Mouse (Mus musculus): ENCODE data around the gene Appl2.

The Appl2 gene

DNA sequence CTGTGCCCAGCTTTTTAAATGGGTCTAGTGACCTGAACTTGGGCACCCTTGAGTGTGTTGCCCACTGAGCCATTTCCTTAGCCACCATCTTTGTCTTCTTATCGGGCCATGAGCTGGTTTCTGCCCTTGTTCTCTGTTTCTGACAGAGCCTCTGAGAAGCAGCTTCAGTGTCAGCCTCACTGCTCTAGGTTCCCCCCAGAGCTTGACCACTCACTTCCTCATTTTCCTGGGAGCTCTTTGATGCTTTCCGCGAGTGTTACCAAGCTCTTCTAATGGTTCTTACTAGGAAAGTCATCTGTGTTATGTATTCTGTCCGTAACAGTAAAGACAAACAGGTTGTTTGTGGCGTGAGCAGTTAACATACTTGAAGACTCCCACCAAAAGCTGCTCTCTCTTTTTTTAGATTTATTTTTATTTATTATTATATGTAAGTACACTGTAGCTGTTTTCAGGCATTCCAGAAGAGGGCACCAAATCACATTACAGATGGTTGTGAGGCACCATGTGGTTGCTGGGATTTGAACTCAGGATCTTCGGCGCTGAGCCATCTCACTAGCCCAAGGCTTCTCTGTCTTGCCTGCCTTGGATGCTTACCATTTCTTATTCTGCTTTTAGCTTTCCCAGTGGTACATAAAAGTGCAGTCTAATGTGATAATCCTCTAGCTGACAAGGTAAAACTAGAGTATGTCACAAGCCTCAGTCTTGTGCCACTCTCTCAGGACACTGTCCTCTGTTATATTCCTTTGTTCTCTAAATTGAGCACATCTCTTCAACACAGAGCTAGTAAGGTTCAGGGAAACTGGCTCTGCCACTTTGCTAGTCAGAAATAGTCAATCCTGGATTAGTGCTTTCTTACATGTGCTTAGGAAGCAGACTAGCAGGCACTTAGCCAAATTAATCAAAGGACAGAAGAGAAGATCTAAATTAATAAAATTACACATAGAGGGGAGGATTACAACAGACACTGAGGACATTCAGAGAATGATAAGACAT is 82.8 kb downstream of the Appl2 start:
- DNase-seq (ENCODE audit: low read depth, low spot score) = no peak

DNA sequence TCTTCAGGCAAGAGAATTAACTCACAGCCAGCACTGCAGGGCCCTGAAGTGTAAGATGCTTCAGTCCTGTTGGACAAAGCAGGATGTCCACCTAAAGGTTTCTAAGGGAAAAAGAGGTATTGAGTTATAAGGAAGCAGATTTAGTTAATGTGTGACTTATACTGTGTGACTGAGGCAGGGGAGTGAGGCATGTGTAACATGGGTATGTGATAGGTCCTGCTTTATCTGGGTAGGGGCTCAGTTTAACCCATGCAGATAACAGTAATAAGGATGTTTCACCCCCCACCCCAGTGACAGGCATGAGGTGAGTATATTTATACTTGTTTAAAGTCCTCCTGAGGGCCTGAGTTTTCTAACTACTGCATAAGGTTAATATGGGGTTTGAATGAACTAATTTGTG is 85.5 kb downstream of the Appl2 start:
- DNase-seq (ENCODE audit: low read depth, low spot score) = no peak

All from brain, embryonic 18.5 days (tissue).